Mouse (Mus musculus): ENCODE data around the gene 4930469K13Rik.
"Not testable (repeated sequence)": the region's sequence is repeated elsewhere in the genome, so short reads cannot be mapped to it uniquely, and the experiment has no call there.

Gene 4930469K13Rik

GRCm38 (mm10) chr11:34098422-34098821, at the start of gene 4930469K13Rik:
Gene 4930469K13Rik (minus strand): TSS chr11:34098554.
- peak; percentile 48 for DNase-seq

GRCm38 (mm10) chr11:34146934-34147333, 48.6 kb upstream of the 4930469K13Rik start:
- no peak for DNase-seq

GRCm38 (mm10) chr11:34144421-34144820, 46.1 kb upstream of the 4930469K13Rik start:
- DNase-seq = no peak

- no peak for DNase-seq
These were observed 45.6 kb upstream of the 4930469K13Rik start for GRCm38 (mm10) chr11:34143984-34144383.

- peak; percentile 66 for DNase-seq
These were observed 40.9 kb upstream of the 4930469K13Rik start for GRCm38 (mm10) chr11:34139296-34139695.

- no peak for DNase-seq
These were observed 30.1 kb upstream of the 4930469K13Rik start for GRCm38 (mm10) chr11:34128412-34128811.

- not testable (repeated sequence) for DNase-seq
These were observed 27.4 kb upstream of the 4930469K13Rik start for GRCm38 (mm10) chr11:34125727-34126126.

GRCm38 (mm10) chr11:34124852-34125251, 26.5 kb upstream of the 4930469K13Rik start:
- DNase-seq = no peak

GRCm38 (mm10) chr11:34123147-34123546, 24.8 kb upstream of the 4930469K13Rik start:
- peak; percentile 67 for DNase-seq

- DNase-seq = no peak
These were observed 20.0 kb upstream of the 4930469K13Rik start for GRCm38 (mm10) chr11:34118319-34118718.

GRCm38 (mm10) chr11:34117581-34117980, 19.2 kb upstream of the 4930469K13Rik start:
- DNase-seq = no peak

GRCm38 (mm10) chr11:34116572-34117135, 18.3 kb upstream of the 4930469K13Rik start:
- no peak for DNase-seq

- no peak for DNase-seq
These were observed 15.4 kb upstream of the 4930469K13Rik start for GRCm38 (mm10) chr11:34113760-34114159.

GRCm38 (mm10) chr11:34112781-34113380, 14.5 kb upstream of the 4930469K13Rik start:
- DNase-seq = peak; percentile 60

GRCm38 (mm10) chr11:34111940-34112339, 13.6 kb upstream of the 4930469K13Rik start:
- DNase-seq = no peak

GRCm38 (mm10) chr11:34109260-34109659, 10.9 kb upstream of the 4930469K13Rik start:
- DNase-seq = no peak

- no peak for DNase-seq
These were observed 6.6 kb upstream of the 4930469K13Rik start for GRCm38 (mm10) chr11:34104919-34105318.

- DNase-seq = no peak
These were observed 3.5 kb upstream of the 4930469K13Rik start for GRCm38 (mm10) chr11:34101827-34102226.

- no peak for DNase-seq
These were observed 11.3 kb downstream of the 4930469K13Rik start for GRCm38 (mm10) chr11:34087064-34087463.

- DNase-seq = no peak
These were observed 12.1 kb downstream of the 4930469K13Rik start for GRCm38 (mm10) chr11:34086164-34086751.

GRCm38 (mm10) chr11:34084639-34085038, 13.7 kb downstream of the 4930469K13Rik start:
- no peak for DNase-seq

GRCm38 (mm10) chr11:34083795-34084194, 14.6 kb downstream of the 4930469K13Rik start:
- no peak for DNase-seq

- no peak for DNase-seq
These were observed 18.6 kb downstream of the 4930469K13Rik start for GRCm38 (mm10) chr11:34079542-34080464.

Measured in retina, postnatal 1 day (tissue).